Mouse (Mus musculus) layer of hippocampus, postnatal 14 days (tissue): ENCODE results near the gene Lrp2bp. TPM values are rescaled to one million over a fixed set of nuclear protein-coding genes. Genes with fewer than 3 reads are reported as not detected.

ENCODE experiments used
- DNase-seq, 2 experiments: peaks; one replicate each; pipeline ENCODE4 v3.0.0; 2021 to 2022; ENCODE audit warnings: low spot score in 2 of 2, mixed read lengths in 1 of 2
- long read RNA-seq, 2 experiments: library from polyadenylated mRNA; stranded (forward); transcript quantifications; one replicate each; pipeline ENCODE4 v2.0.0; 2021
- total RNA-seq, 2 experiments: library from RNA; stranded (reverse); gene quantifications; 2 replicates each; pipeline ENCODE4 v1.2.3; 2021

Lrp2bp gene
- total RNA-seq = under 1 TPM; 0.26 to 0.48 TPM
- long read RNA-seq, experiment 1, partial matches to known transcripts = 0 of 2 reads
- long read RNA-seq, experiment 1, other reads (novel, unspliced or antisense) = 2 of 2 reads
- long read RNA-seq, experiment 2, partial matches to known transcripts = 0 of 1 reads
- long read RNA-seq, experiment 2, other reads (novel, unspliced or antisense) = 0 of 1 reads

DNA sequence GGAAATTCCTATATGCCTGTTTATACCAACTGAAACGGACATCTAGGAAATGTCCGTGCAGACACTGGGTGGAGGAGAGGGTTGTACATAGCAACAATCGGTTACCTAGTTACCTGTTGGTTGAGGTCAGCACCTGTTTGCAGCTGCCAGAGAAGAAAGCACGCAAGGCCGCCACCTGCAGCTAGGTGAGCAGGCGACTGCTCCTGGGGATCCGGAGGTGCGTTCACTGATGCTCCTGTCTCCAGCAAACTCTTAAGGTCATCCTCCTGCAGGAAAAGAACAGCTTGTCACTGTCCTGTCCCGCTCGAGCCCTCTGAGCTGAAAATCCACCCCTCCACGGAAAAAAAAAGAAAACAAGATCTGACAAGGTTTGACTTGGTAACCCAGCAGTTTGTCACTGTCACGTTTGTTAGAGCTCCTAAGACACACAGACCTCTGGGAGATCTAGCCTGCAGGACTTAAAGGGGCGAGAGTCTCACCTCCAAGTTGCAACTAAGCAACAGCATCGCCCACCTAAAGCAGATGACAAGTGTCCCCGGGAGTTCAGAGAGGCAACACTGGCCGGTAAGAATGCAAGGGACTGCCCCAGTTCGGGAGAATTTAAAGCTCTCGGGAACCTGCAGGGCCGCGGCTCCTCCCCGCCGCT, at the start of gene Lrp2bp:
Lrp2bp (plus strand) TSS at position 166 of the 646 bp plus-strand sequence.
- peak; percentile 22 to 25 for DNase-seq

DNA sequence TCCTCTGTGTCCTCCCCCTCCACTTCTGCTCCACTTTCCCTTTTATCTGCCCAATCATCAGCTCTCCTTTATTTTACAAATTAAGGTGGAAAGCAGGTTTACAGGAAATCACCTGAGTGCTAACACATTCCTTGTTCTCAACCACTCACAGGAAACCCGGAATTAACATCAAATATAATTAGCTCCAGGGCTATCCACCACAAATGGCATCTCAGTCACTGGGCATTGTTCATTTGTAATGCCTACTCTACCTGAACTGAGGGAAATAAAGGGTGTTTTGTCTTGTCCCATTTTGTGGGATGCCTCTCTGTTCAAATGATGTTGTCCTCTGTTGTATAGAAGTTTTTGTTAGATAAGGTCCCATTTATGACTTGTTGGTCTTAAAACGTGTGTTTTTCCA, 48.5 kb upstream of the Lrp2bp start:
- DNase-seq = no peak

DNA sequence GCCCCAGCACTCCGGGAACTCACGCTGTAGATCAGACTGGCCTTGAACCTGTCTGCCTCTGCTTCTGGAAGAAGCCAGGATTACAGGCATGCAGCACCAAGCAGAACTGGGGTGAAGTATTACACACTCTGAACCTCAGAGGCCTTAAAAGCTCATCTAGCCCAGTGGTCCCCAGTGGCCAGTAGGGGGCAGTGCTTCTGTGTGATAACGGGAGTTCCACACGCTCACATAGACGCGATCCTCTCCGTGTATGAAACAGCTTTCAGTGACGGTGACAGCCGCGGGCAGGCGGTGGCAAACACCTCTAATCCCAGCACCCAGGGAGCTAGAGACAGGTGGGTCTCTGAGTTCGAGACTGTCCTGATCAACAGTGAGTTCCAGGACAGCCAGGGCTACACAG, 28.2 kb upstream of the Lrp2bp start:
- no peak for DNase-seq

DNA sequence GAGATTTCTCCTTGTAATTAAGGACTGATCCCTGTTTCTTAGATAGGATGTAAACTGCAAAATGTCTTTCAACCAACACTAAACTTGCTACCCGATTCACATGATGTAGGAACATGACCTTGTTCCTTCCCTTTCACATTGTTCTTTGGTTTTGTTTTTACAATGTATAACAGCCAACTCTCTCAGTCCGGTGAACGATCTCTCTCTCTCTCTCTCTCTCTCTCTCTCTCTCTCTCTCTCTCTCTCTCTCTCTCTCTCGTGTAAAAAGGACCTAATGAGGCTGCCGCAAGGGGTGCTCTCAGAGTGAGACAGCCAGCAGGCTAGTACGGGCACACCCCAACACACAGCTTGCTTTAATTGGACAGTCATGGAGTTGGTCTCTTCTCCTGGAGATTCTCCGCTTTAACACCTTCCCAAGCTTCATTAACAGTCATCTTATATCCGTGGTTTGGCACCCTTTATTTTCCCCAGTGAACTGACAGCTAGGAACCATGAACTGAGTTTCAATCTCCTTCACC, 25.1 kb upstream of the Lrp2bp start:
- DNase-seq = no peak

DNA sequence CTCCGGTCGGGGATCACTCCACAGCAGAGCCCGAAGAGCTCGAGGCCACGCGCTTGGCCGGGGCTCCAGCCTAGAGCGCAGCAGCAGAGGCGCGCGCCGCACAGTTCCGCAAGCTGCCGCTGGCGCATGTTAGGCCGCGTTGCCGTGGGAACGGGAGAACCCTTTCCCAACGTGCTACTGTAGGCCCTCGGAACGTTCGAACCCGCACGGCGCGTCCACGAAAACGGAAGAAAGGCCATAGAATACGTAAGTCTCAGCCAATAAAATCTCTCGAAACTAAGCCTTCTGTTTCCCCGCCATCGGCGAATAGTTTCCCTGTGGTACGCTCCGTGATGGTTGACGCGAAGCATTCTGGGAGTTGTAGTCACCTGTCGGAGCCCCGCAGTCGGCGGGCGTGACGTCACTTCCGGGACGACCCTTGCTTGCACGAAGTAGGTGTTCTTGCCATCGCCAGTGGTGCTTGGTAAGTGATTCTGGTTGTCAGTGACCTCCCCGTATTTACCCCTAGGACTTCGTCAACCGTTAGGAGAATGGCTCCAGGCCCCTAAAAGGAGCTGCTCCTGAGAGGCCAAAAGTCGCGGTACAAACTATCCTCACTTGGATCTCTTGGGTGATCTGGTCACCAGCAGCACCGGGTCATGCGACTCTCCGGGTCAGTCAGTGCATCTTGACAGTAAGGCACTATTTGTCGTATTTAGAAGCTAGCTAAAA, 23.8 kb upstream of the Lrp2bp start, which contains the start of the genes 1700029J07Rik and Ufsp2:
1700029J07Rik (minus strand) TSS at position 127 of the 711 bp plus-strand sequence.
Ufsp2 (plus strand) TSS at position 403 of the 711 bp plus-strand sequence.
- DNase-seq = peak; percentile 98 to 99

DNA sequence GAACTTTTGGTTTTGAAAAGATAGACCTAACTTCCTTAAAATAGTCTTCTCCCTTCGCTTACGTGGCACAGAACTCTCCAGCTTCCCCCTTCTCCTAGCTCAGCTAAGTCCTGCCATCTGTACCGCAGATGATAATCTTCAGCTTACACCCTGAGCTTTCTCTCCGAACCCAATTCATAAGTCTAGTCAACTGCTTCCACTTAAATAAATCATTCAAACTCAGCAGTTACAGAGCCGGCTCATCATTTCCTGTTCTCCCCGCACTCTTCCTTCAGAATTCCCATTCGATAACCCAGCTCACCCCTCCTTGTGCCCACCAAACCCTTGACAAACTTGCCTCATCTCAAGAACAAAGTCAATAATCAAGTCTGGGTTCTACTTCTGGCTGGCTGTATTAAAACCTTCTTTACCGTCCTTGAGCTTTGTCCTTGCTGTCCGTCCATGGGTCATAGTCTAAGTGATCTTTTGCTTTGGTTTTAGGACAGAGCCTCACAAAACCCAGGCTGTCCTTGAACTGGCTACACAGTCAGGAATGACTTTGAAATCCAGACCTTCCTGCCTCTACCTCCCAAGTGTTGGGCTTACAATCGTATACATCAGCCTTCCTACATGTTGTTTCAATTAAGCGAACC, 23.1 kb upstream of the Lrp2bp start:
- no peak for DNase-seq

DNA sequence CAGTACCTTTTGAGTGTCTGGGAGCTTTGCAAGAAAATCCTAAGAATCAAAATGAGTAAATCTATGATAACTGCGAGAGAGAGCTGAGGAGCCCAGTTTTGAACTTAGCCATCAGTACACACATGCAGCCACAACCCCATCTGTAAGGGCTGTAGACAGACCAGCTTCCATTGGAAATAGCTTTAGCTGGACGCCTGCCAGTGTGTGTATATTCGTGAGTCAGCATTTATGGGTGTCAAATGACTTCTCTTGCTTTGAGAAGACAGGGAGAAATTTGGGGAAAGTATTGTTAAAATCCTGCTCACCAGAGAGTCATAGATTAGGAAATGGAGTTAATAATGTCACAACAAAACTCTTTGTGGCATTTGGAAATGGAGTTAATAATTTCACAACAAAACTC, 12.4 kb upstream of the Lrp2bp start:
- no peak for DNase-seq

GRCm38 (mm10) chr8:45988189-45988588, 10.9 kb upstream of the Lrp2bp start:
- DNase-seq = no peak

- no peak for DNase-seq
Measured at GRCm38 (mm10) chr8:45990631-45991310, 8.3 kb upstream of the Lrp2bp start.

- DNase-seq = no peak
Measured at GRCm38 (mm10) chr8:45994111-45994510, 5.0 kb upstream of the Lrp2bp start.

GRCm38 (mm10) chr8:45995576-45995975, 3.5 kb upstream of the Lrp2bp start:
- DNase-seq = no peak

DNA sequence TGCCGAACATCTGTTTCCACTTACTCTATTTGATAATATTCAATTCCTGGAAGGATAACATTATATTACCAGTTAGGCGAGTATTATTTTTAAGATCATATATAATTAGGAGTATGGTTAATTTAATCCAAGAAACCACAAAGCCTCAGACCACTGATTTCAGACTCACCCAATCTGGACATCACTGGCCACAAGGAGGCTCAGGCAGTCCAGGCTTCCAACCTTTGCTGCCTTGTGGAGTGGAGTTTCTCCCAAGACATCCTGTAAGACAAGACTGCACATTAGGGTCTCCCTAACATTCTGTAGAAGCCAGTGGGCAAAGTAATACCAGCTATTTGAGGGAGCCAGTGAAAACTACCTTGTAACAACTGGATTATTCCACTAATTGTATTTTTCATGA, 875 bp upstream of the Lrp2bp start:
- no peak for DNase-seq

- peak; percentile 97 to 98 for DNase-seq
Measured at GRCm38 (mm10) chr8:45999784-46000705, 942 bp downstream of the Lrp2bp start.

- DNase-seq = no peak
Measured at GRCm38 (mm10) chr8:46005596-46005995, 6.5 kb downstream of the Lrp2bp start, which contains the start of gene Ankrd37. Ankrd37 (minus strand) TSS chr8:46005707.

DNA sequence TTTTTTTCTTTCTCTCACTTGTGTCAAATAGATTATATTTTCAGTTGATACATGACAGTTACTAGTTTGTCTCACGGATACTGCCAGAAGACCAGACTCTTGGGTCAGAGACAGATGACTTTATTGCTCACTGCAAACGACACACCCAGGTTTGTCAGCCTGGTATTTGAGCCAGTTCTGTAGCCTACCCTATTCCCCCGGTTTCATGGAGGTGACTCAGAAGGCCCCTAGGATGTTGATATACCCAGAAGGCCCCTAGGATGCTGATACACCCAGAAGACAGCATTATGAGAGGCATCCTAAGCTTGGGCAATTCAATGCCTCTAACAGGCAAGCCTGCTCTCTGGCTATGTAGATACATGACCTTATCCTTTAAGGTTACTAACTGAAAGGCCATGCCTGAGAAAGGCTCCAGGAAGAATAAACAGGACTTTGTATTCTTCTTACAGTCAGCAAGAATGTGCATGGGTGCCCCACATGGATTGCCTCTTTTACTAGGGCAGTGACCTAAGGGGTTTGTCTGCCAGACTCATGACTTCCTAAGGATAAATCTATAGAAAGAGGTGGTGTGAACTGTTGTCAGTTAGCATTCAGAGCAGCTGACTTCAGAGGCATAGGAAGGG, 8.1 kb downstream of the Lrp2bp start:
- no peak for DNase-seq

DNA sequence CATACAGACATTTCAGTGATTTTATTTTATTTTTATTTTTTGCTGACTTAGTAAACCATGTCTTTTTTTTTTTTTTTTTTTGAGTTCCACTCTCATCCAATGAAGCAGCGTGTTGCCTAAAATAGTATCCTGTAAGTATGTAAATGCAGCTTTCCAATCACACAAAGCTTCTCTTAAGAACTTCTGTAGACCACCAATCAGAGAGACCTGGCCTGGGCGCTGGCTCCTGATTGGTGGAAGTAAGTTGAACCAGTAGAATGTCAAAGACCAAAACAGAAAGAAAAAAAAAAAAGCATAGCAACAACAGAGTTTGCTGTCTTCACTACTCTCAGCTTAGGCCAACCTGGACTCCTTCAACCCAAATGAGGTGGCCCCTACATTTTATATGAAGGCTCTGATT, 11.2 kb downstream of the Lrp2bp start:
- DNase-seq = no peak

DNA sequence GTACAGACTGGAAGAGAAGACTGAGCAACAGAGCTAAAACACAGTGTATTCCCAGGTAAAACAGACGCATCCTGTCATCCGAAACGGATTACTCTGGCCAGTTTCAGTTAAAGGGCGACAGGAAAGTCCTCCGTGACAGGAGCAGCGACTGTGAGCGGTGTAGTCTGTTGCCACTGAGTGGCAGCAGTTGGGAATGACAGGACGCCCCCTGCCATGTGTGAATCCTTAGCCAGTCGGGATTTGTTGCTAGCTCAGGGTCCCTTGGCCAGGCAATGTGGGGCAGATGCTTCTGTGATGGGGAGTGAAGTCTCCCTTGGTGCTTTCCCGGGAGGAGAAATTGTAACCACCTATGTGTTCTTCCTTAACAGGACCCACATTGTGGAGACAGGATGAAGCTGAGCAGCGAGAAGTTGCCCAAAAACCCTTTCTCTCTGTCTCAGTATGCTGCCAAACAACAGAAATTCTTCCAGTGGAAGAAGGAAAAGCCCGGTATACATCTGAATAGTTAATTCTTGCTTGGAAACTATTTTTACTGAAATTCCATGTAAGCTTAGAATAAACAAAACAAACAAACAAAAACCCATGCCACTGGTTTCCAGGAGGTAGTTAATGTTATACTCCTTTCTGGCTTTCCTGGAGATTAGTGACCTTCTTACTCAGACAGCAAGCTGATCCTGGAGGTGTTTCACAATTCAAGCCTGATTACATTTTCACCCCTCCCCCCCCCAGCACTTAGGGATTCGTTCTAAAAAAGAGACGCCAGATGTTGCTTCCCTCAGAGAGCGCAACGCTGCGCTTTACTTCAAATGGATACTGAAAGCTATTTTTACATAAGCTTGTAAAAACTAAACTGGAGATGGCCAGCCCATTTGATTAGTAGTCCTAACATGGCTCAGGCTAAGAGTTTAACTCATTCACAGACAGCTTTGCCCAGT, 11.9 kb downstream of the Lrp2bp start:
- DNase-seq = peak; percentile 36 to 39

GRCm38 (mm10) chr8:46022203-46022602, 23.1 kb downstream of the Lrp2bp start:
- DNase-seq = no peak
